Mouse (Mus musculus) heart, adult 2 months (tissue): ENCODE measurements around the gene Slc22a2.

ENCODE experiments used
- CTCF ChIP-seq: fragments of 200-600 bp; IDR thresholded peaks from 2 replicates; pipeline ENCODE4 v1.8.1; 2022; ENCODE audit warnings: antibody characterized with exemption, mild to moderate bottlenecking, moderate library complexity
- EP300 ChIP-seq: fragments of 200-500 bp; IDR thresholded peaks from 2 replicates; pipeline ENCODE4 v1.6.1; 2011; ENCODE audit warnings: low read depth, low read length, control low read depth; ENCODE audit not compliant: insufficient read depth
- POLR2A ChIP-seq: fragments of 200-500 bp; IDR thresholded peaks from 2 replicates; pipeline ENCODE4 v1.6.1; 2011; ENCODE audit warnings: mild to moderate bottlenecking, low read depth, low read length, control low read depth; ENCODE audit not compliant: insufficient read depth

DNA sequence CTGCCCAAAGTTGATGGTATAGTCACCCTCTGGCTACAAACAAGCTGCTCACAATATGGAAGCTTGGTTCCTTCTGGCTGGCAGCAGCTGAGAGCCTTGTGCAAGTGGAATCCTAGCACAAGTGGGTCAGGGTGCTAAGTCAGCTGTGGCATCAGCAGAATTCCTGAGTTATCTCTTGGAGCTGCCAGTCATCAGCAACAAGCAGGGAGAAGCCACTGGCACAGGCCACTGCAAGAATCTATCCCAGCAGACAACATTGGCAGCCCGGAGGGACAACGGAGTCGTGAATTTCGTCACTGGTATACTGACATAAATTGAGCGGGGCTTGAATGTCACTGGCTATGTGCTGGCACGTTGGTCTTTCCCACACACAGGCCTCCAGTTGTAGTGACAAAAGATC lies 12.6 kb upstream of the Slc22a2 start:
- TF ChIP-seq CTCF (no peak), POLR2A (no peak), EP300 (peak; percentile 62; the same call in 1 of the 2 replicates)
